In genomic region chr11:58846919-58847461, GRCm38 (mm10) we compare ENCODE assay signal across 8 mouse cellular contexts. TPM values are rescaled to one million over a fixed set of nuclear protein-coding genes. Genes with fewer than 3 reads are reported as not detected.
DNase-seq lines count a peak whose midpoint lies in the region; ATAC-seq and TF ChIP-seq lines count a peak whose summit lies in the region.

Gene Gm12258, plus strand, starts transcription at chr11:58847158.

- DNase-seq in heart, postnatal 10 days: peak; percentile 96 to 97
- DNase-seq in large intestine, adult 2 months (ENCODE audit: low read depth, low spot score): peak; percentile 98
- DNase-seq in liver, postnatal 0 days: peak; percentile 88
- DNase-seq in testis, postnatal 10 days (ENCODE audit: low spot score): peak; percentile 75

- intact Hi-C loops in heart, postnatal 10 days (cut with DNase I): no loop called here

- H3K4me1 ChIP-seq in ES-Bruce4 (ENCODE audit: control insufficient read depth, insufficient read depth, low read length): no peaks in the 10 kb centered on the region
- H3K4me1 ChIP-seq in forebrain, embryonic 13.5 days: peaks cover 10% of the 10 kb centered on the region
- peaks cover 10% of the 10 kb centered on the region for H3K4me1 ChIP-seq in liver, postnatal 0 days (ENCODE audit: insufficient read depth)
- peaks cover 6% of the 10 kb centered on the region for H3K4me1 ChIP-seq in neural tube, embryonic 14.5 days (ENCODE audit: control insufficient read depth, insufficient read depth, low read length)

- TF ChIP-seq POLR2A in ES-Bruce4 (IDR thresholded peaks at IDR 0.05; ENCODE audit: insufficient read depth, low read length): no peak

- WGBS in forebrain, embryonic 13.5 days: under 1% methylated on average over 24 of the region's 24 CpGs
- WGBS in large intestine, adult 2 months: under 1% methylated on average over 24 of the region's 24 CpGs
- WGBS in liver, postnatal 0 days (ENCODE audit: insufficient replicate concordance): 0% methylated on average over 24 of the region's 24 CpGs
- WGBS in neural tube, embryonic 14.5 days: under 1% methylated on average over 24 of the region's 24 CpGs

- no peaks in the 10 kb centered on the region for H3K9me3 ChIP-seq in ES-Bruce4 (replicated peaks; ENCODE audit: control insufficient read depth, insufficient read depth, low read length, poor library complexity, severe bottlenecking)
- 0 out of 2 replicates have a peak, but pooled peaks cover 3% of the 10 kb centered on the region for H3K9me3 ChIP-seq in forebrain, embryonic 13.5 days (replicated peaks)
- H3K9me3 ChIP-seq in liver, postnatal 0 days (ENCODE audit: low read length): no peaks in the 10 kb centered on the region
- no peaks in the 10 kb centered on the region for H3K9me3 ChIP-seq in neural tube, embryonic 14.5 days (ENCODE audit: control insufficient read depth, low read length)

- ATAC-seq in cerebellum, adult (ENCODE audit: insufficient number of reproducible peaks, low FRiP score, low TSS enrichment): peak; percentile 100
- peak; percentile 100 for ATAC-seq in forebrain, embryonic 13.5 days
- ATAC-seq in liver, postnatal 0 days: peak; percentile 100
- ATAC-seq in neural tube, embryonic 14.5 days (ENCODE audit: low read depth): peak; percentile 100

- no peaks in the 10 kb centered on the region for H3K36me3 ChIP-seq in ES-Bruce4 (ENCODE audit: control insufficient read depth, insufficient read depth, low read length, poor library complexity, severe bottlenecking)
- H3K36me3 ChIP-seq in forebrain, embryonic 13.5 days (ENCODE audit: poor library complexity, severe bottlenecking): peaks cover 23% of the 10 kb centered on the region
- peaks cover 4% of the 10 kb centered on the region; the same call in 1 of the 2 replicates for H3K36me3 ChIP-seq in liver, postnatal 0 days (replicated peaks; ENCODE audit: insufficient read depth, low read length)
- H3K36me3 ChIP-seq in neural tube, embryonic 14.5 days (ENCODE audit: control insufficient read depth, insufficient read depth, low read length): peaks cover 10% of the 10 kb centered on the region; the same call in 1 of the 2 replicates

- no peak for TF ChIP-seq EP300 in ES-Bruce4 (IDR thresholded peaks at IDR 0.05; ENCODE audit: insufficient read depth, low read depth, low read length)
- peak; percentile 57; the same call in 1 of the 2 replicates for TF ChIP-seq EP300 in liver, postnatal 0 days (IDR thresholded peaks at IDR 0.05; ENCODE audit: low read depth)

- H3K27me3 ChIP-seq in ES-Bruce4 (ENCODE audit: control insufficient read depth, insufficient read depth, low read length, poor library complexity, severe bottlenecking): no peaks in the 10 kb centered on the region; the same call in 1 of the 2 replicates
- 0 out of 2 replicates have a peak, but pooled peaks cover 3% of the 10 kb centered on the region for H3K27me3 ChIP-seq in forebrain, embryonic 13.5 days
- no peaks in the 10 kb centered on the region for H3K27me3 ChIP-seq in liver, postnatal 0 days (ENCODE audit: insufficient read depth, low read length)
- no peaks in the 10 kb centered on the region for H3K27me3 ChIP-seq in neural tube, embryonic 14.5 days (ENCODE audit: control insufficient read depth, insufficient read depth, low read length)

- TF ChIP-seq CTCF in ES-Bruce4 (IDR thresholded peaks at IDR 0.05; ENCODE audit: low read depth, low read length): no peak
- TF ChIP-seq CTCF in liver, postnatal 0 days (IDR thresholded peaks at IDR 0.05; ENCODE audit: low read depth): no peak

- H3K4me3 ChIP-seq in ES-Bruce4 (ENCODE audit: low read depth, low read length): peak within 1 kb of the TSS; percentile 95
- peak within 1 kb of the TSS; percentile 83 for H3K4me3 ChIP-seq in forebrain, embryonic 13.5 days
- H3K4me3 ChIP-seq in liver, postnatal 0 days (ENCODE audit: low read depth, low read length): peak within 1 kb of the TSS; percentile 70
- H3K4me3 ChIP-seq in neural tube, embryonic 14.5 days (ENCODE audit: low read depth, low read length): peak within 1 kb of the TSS; percentile 48

- H3K4me2 ChIP-seq in forebrain, embryonic 13.5 days: peak within 1 kb of the TSS; percentile 84
- peak within 1 kb of the TSS; percentile 88 for H3K4me2 ChIP-seq in liver, postnatal 0 days (ENCODE audit: low read depth, low read length)
- peak within 1 kb of the TSS; percentile 81 for H3K4me2 ChIP-seq in neural tube, embryonic 14.5 days (ENCODE audit: low read depth, low read length)

- peak within 1 kb of the TSS; percentile 72 for H3K9ac ChIP-seq in ES-Bruce4 (ENCODE audit: low read depth, poor library complexity, severe bottlenecking)
- H3K9ac ChIP-seq in forebrain, embryonic 13.5 days: peak within 1 kb of the TSS; percentile 90
- peak within 1 kb of the TSS; percentile 79 for H3K9ac ChIP-seq in liver, postnatal 0 days (replicated peaks)
- peak within 1 kb of the TSS; percentile 67 for H3K9ac ChIP-seq in neural tube, embryonic 14.5 days (replicated peaks; ENCODE audit: low read depth, low read length)

- H3K27ac ChIP-seq in ES-Bruce4 (ENCODE audit: insufficient read depth, low read length): no peak within 1 kb of the TSS
- H3K27ac ChIP-seq in forebrain, embryonic 13.5 days: peak within 1 kb of the TSS; percentile 57
- H3K27ac ChIP-seq in liver, postnatal 0 days (ENCODE audit: low read depth): peak within 1 kb of the TSS; percentile 60
- H3K27ac ChIP-seq in neural tube, embryonic 14.5 days (ENCODE audit: low read depth, low read length): peak within 1 kb of the TSS; percentile 62

RNA-seq across cellular contexts. Expression of gene Gm12258, which starts in this region (rescaled TPM):
- 3.2 and 5.2 TPM in 2 replicates for polyA plus RNA-seq in ES-Bruce4 (2011; ENCODE audit: insufficient read depth, insufficient read length, low read depth, missing spikeins)
- 14.3 and 18.4 TPM in 2 replicates for polyA plus RNA-seq in forebrain, embryonic 13.5 days (2015; fragmentation: Nextera tagmentation; extraction: Ambion mirVana)
- 1 to 10 TPM; 2.3 to 3.5 TPM for total RNA-seq in heart, postnatal 10 days (2021)
- 2.1 and 2.8 TPM in 2 replicates for polyA plus RNA-seq in large intestine, adult 2 months (2012; rRNA removed)
- 0.85 and 1.3 TPM in 2 replicates for polyA plus RNA-seq in liver, postnatal 0 days (2015; fragmentation: Nextera tagmentation; extraction: Ambion mirVana)
- 28.5 and 30.4 TPM in 2 replicates for polyA plus RNA-seq in neural tube, embryonic 14.5 days (2014; fragmentation: Nextera tagmentation; extraction: Ambion mirVana)
